Mouse (Mus musculus) midbrain, embryonic 10.5 days (tissue): ENCODE results near the gene Strn. TPM values are rescaled to one million over a fixed set of nuclear protein-coding genes. Genes with fewer than 3 reads are reported as not detected.

Experiments
- DNase-seq: peaks from one replicate; pipeline ENCODE4 v3.0.0-alpha.2; 2017; ENCODE audit warnings: low spot score
- H3K27ac ChIP-seq: fragments of 300-500 bp; sonication (generic); replicated peaks from 2 replicates; pipeline ENCODE4 v1.5.1; 2016; ENCODE audit warnings: mild to moderate bottlenecking
- H3K27me3 ChIP-seq: fragments of 300-500 bp; sonication (generic); 2 replicates; pipeline ENCODE4 v1.6.1; 2016; ENCODE audit warnings: low read depth, mild to moderate bottlenecking; ENCODE audit not compliant: poor library complexity, severe bottlenecking
- H3K36me3 ChIP-seq: fragments of 300-500 bp; sonication (generic); 2 replicates; pipeline ENCODE4 v1.6.1; 2016; ENCODE audit warnings: mild to moderate bottlenecking, moderate library complexity
- H3K4me1 ChIP-seq: fragments of 300-500 bp; sonication (generic); 2 replicates; pipeline ENCODE4 v1.6.1; 2016
- H3K4me3 ChIP-seq: fragments of 300-500 bp; sonication (generic); 2 replicates; pipeline ENCODE4 v1.5.1; 2016; ENCODE audit warnings: mild to moderate bottlenecking, moderate library complexity
- H3K9me3 ChIP-seq: fragments of 300-500 bp; sonication (generic); replicated peaks from 2 replicates; pipeline ENCODE4 v1.6.1; 2016; ENCODE audit warnings: mild to moderate bottlenecking
- WGBS: fragments of 180-500 bp; shearing (Covaris S2); methylation state at CpG from one replicate; pipeline ENCODE4 v1.1.7; 2016; 5-methylcytosine and 5-hydroxymethylcytosine counted together
- polyA plus RNA-seq: library from polyadenylated mRNA; unstranded; fragments of >200 nt; fragmentation: Nextera tagmentation; extraction: Ambion mirVana; gene quantifications from 2 replicates; pipeline ENCODE4 v1.2.1, GENCODE M21; 2016

Gene Strn
- polyA plus RNA-seq, 1 experiment from 2014 or later, result 5.4 TPM

GRCm38 (mm10) chr17:78608716-78609115 is 128.3 kb downstream of the Strn start:
- WGBS, result 86% methylated on average over 8 of the region's 8 CpGs
- H3K27ac ChIP-seq, result no peak overlapping the region

GRCm38 (mm10) chr17:78608135-78608670 is 128.8 kb downstream of the Strn start:
- no peaks in the 10 kb centered on the region for H3K4me1 ChIP-seq
- DNase-seq, result no peak
- H3K9me3 ChIP-seq, result no peaks in the 10 kb centered on the region
- H3K4me3 ChIP-seq, result no peak overlapping the region
- H3K27me3 ChIP-seq, result no peaks in the 10 kb centered on the region
- no peaks in the 10 kb centered on the region for H3K36me3 ChIP-seq
- WGBS, result 86% methylated on average over 16 of the region's 16 CpGs
- H3K27ac ChIP-seq, result no peak overlapping the region

More at GRCm38 (mm10) chr17:78608716-78609115, 128.3 kb downstream of the Strn start:
- no peak for DNase-seq
- no peaks in the 10 kb centered on the region for H3K9me3 ChIP-seq
- H3K27me3 ChIP-seq, result no peaks in the 10 kb centered on the region
- no peaks in the 10 kb centered on the region for H3K36me3 ChIP-seq
- H3K4me1 ChIP-seq, result no peaks in the 10 kb centered on the region
- H3K4me3 ChIP-seq, result no peak overlapping the region

- peaks cover 18% of the 10 kb centered on the region for H3K4me1 ChIP-seq
- no peaks in the 10 kb centered on the region for H3K27me3 ChIP-seq
- peak; percentile 64 for DNase-seq
- H3K9me3 ChIP-seq, result no peaks in the 10 kb centered on the region
- WGBS, result 74% methylated on average over 6 of the region's 6 CpGs
- no peak overlapping the region for H3K4me3 ChIP-seq
- H3K27ac ChIP-seq, result 0 out of 2 replicates have a peak overlapping the region, but pooled peaks have one; percentile 23
- no peaks in the 10 kb centered on the region for H3K36me3 ChIP-seq
Measured at GRCm38 (mm10) chr17:78604431-78604830, 132.6 kb downstream of the Strn start.

- no peak overlapping the region for H3K4me3 ChIP-seq
- H3K36me3 ChIP-seq, result no peaks in the 10 kb centered on the region
- no peaks in the 10 kb centered on the region for H3K9me3 ChIP-seq
- no peaks in the 10 kb centered on the region for H3K27me3 ChIP-seq
- DNase-seq, result peak; percentile 74
- 53% methylated on average over 8 of the region's 8 CpGs for WGBS
- H3K27ac ChIP-seq, result 0 out of 2 replicates have a peak overlapping the region, but pooled peaks have one; percentile 23
- peaks cover 18% of the 10 kb centered on the region for H3K4me1 ChIP-seq
Measured at GRCm38 (mm10) chr17:78603872-78604271, 133.1 kb downstream of the Strn start.

GRCm38 (mm10) chr17:78602316-78602715 is 134.7 kb downstream of the Strn start:
- H3K4me3 ChIP-seq, result no peak overlapping the region
- no peaks in the 10 kb centered on the region for H3K27me3 ChIP-seq
- no peak for DNase-seq
- peaks cover 18% of the 10 kb centered on the region for H3K4me1 ChIP-seq
- H3K9me3 ChIP-seq, result no peaks in the 10 kb centered on the region
- H3K27ac ChIP-seq, result peak overlapping the region; percentile 69; the same call in 1 of the 2 replicates
- H3K36me3 ChIP-seq, result no peaks in the 10 kb centered on the region
- 91% methylated on average over 14 of the region's 14 CpGs for WGBS

GRCm38 (mm10) chr17:78601601-78602000 is 135.4 kb downstream of the Strn start:
- WGBS, result 83% methylated on average over 12 of the region's 12 CpGs
- DNase-seq, result no peak

GRCm38 (mm10) chr17:78601042-78601441 is 136.0 kb downstream of the Strn start:
- Histone ChIP-seq H3K27ac (0 out of 2 replicates have a peak overlapping the region, but pooled peaks have one; percentile 46), H3K36me3 (peaks cover 1% of the 10 kb centered on the region; the same call in 1 of the 2 replicates), H3K9me3 (no peaks in the 10 kb centered on the region), H3K27me3 (no peaks in the 10 kb centered on the region), H3K4me3 (no peak overlapping the region), H3K4me1 (peaks cover 18% of the 10 kb centered on the region)
- DNase-seq, result no peak
- 68% methylated on average over 6 of the region's 6 CpGs for WGBS

More at GRCm38 (mm10) chr17:78601601-78602000, 135.4 kb downstream of the Strn start:
- H3K4me1 ChIP-seq, result peaks cover 18% of the 10 kb centered on the region
- H3K27ac ChIP-seq, result peak overlapping the region; percentile 69
- no peaks in the 10 kb centered on the region for H3K36me3 ChIP-seq
- no peaks in the 10 kb centered on the region for H3K27me3 ChIP-seq
- H3K9me3 ChIP-seq, result no peaks in the 10 kb centered on the region
- H3K4me3 ChIP-seq, result no peak overlapping the region

Other genes starting within 250 kb of the Strn start
- 9.7 and 11.3 TPM in 2 replicates for gene Vit, start 229.1 kb downstream of the Strn start, polyA plus RNA-seq
- gene Heatr5b, start 98.2 kb upstream of the Strn start, polyA plus RNA-seq, result 12.5 and 17.3 TPM in 2 replicates
- 35.7 and 38.7 TPM in 2 replicates for gene Gpatch11, start 98.4 kb upstream of the Strn start, polyA plus RNA-seq
- gene Eif2ak2, start 145.4 kb upstream of the Strn start, polyA plus RNA-seq, result 4.6 and 5.9 TPM in 2 replicates
- 0.10 TPM in 1 of 2 replicates, not detected in the other for gene Sult6b1, start 169.8 kb upstream of the Strn start, polyA plus RNA-seq
- gene Cebpzos, start 179.3 kb upstream of the Strn start, polyA plus RNA-seq, result 111 and 116 TPM in 2 replicates
- 55.8 and 58.4 TPM in 2 replicates for gene Cebpz, start 199.9 kb upstream of the Strn start, polyA plus RNA-seq
- gene Ndufaf7, start 199.9 kb upstream of the Strn start, polyA plus RNA-seq, result 51.3 and 55.7 TPM in 2 replicates